Mouse (Mus musculus) cortical plate, adult 2 months (tissue): Measurements from ENCODE around the gene Ankrd44. TPM values are rescaled to one million over a fixed set of nuclear protein-coding genes. Genes with fewer than 3 reads are reported as not detected.

Source experiments
- H3K27ac ChIP-seq: fragments of 200-500 bp; 2 replicates; pipeline ENCODE4 v1.5.1; 2012; ENCODE audit warnings: low read length, control low read depth, inconsistent platforms; ENCODE audit not compliant: insufficient read depth
- H3K4me1 ChIP-seq: fragments of 200-500 bp; 2 replicates; pipeline ENCODE4 v1.6.1; 2011; ENCODE audit warnings: low read length; ENCODE audit not compliant: control insufficient read depth, insufficient read depth
- H3K4me3 ChIP-seq: fragments of 200-500 bp; 2 replicates; pipeline ENCODE4 v1.5.1; 2011; ENCODE audit warnings: mild to moderate bottlenecking, low read length, control low read depth; ENCODE audit not compliant: insufficient read depth
- CTCF ChIP-seq: fragments of 200-500 bp; IDR thresholded peaks from 2 replicates; pipeline ENCODE4 v1.5.1; 2011; ENCODE audit warnings: mild to moderate bottlenecking, control low read depth, low read length; ENCODE audit not compliant: insufficient read depth; ENCODE audit errors: extremely low read depth
- POLR2A ChIP-seq: fragments of 200-500 bp; IDR thresholded peaks from 2 replicates; pipeline ENCODE4 v1.6.1; 2011; ENCODE audit warnings: mild to moderate bottlenecking, low read length, control low read depth; ENCODE audit not compliant: insufficient read depth; ENCODE audit errors: extremely low read depth
- polyA plus RNA-seq: library from polyadenylated mRNA; depleted of rRNA; stranded (reverse); fragments of >200 nt; gene quantifications from 2 replicates; pipeline ENCODE4 v1.2.3, GENCODE M21; 2012

Gene Ankrd44
- polyA plus RNA-seq, 1 experiment, result 18.3 TPM

DNA sequence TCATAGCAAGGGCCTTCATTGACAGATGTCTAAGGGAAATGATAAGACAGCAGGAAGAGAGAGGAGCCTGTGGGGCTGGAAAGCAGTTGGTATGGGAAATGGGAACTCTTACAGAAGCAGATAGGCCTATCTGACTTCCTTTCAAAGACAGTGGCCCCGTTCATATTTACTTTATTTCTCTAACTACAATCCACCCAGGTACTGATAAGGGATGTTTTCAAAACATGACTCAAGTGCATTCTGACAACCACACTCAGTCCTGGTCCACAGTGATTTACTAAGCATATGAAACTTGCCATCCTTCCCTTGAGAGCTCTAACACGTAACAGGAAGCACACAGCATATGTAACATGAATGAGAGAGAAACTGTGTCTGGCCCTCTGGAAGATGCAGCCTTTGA is 86.1 kb downstream of the Ankrd44 start:
- Histone ChIP-seq H3K4me1 (peaks cover 2% of the 10 kb centered on the region; the same call in 1 of the 2 replicates), H3K4me3 (no peak overlapping the region), H3K27ac (no peak overlapping the region)
- no peak for TF ChIP-seq CTCF
- TF ChIP-seq POLR2A, result no peak

DNA sequence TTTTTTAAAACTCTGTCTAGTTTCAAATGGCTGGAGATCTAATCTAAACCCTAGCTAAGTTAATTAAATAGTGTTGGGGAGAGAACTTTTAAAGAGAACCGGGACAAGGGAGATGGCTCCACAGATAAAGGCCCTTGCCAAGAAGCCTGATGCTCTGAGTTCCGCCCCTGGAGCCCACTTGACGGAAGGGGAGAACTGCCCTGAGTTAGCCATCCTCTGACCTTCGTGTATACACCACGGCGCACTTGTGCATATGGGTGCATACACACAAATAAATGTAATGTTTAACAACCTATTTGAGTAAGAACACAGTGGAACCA is 87.7 kb downstream of the Ankrd44 start:
- no peak for TF ChIP-seq CTCF
- TF ChIP-seq POLR2A, result no peak
- H3K4me1 ChIP-seq, result peaks cover 2% of the 10 kb centered on the region; the same call in 1 of the 2 replicates

DNA sequence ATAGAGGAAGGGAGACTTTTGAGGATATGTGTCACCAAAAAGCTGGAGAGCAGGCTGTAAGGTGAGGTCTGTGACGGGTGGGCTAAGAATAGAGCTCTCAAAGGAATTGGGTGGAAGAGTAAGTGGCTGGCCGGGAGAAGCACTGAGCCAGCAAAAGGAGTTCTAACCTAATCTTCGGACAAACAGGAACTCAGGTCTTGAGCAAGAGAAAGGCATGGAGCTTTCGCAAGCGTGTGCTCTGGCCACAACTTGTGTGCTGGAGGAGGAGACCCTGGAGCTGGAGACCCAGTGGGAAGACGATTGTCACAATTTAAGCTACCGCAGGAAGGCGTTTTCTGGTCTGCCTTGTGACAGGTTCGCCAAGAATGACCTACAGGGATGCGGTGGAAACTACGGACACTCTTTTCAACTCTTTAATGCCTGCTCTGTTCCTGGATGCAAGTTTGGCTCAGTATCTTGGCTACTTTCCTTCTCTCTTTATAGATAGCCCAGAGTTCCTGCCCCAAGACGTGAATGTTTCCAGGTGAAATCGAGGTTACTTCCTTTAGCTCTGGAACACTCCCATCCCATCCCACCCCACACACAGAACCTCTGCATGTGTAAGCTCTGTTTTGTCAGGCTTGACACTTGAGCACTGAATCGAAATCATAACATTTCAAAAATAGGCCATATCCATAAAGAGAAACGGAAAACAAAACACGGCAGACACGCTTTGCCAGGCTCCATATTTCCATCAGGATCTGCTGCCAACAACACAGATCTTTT is 88.3 kb downstream of the Ankrd44 start:
- peaks cover 2% of the 10 kb centered on the region; the same call in 1 of the 2 replicates for H3K4me1 ChIP-seq
- no peak overlapping the region for H3K27ac ChIP-seq
- H3K4me3 ChIP-seq, result no peak overlapping the region
- TF ChIP-seq POLR2A (no peak), CTCF (no peak)

More for the DNA sequence above, 87.7 kb downstream of the Ankrd44 start:
- no peak overlapping the region for H3K4me3 ChIP-seq
- no peak overlapping the region for H3K27ac ChIP-seq

DNA sequence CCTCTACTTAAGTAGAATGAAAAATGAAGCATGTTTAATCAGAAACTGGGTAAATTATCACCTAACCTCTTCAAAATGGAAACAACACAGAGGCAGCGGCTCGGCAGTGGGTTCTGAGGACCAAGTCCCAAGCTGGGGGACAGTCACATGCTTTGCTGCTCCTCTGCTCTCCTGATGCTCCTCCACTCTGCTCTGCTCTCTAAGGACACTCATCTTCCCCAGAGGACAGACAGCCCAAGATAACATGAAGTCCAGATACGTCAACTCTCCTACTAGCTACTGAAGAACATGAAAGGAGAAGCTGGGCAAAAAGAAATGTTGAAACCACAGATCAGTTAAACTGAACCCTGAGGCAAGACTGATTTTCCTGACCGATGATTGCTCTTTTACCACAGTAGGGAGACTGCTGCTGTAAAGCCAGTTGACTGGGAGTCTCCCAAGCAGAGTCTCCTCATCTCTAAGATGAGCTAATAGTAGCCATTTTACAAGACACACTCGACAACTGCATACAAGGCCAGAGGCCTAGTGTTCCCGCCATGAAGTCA is 90.5 kb downstream of the Ankrd44 start:
- Histone ChIP-seq H3K27ac (no peak overlapping the region), H3K4me3 (no peak overlapping the region), H3K4me1 (peaks cover 2% of the 10 kb centered on the region; the same call in 1 of the 2 replicates)
- TF ChIP-seq CTCF (no peak), POLR2A (no peak)

DNA sequence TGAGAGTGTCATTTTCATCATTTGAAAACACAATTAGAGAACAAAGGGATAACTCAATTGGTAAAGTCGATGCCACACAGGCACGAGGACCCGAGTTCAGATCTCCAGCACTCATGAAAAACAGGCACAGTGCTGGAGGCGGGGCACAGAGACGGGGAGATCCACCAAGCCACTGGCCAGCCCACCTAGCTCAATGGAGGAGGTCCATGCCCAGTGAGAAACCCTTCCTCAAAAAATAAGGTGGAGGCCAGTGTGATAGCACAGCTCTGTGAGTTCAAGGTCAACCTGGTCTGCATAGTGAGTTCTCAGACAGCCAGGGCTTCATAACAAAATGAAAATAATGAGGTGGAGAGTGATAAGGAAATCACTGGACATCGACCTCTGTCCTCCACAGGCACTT is 93.0 kb downstream of the Ankrd44 start:
- no peak overlapping the region for H3K27ac ChIP-seq
- no peak for TF ChIP-seq CTCF
- no peak for TF ChIP-seq POLR2A
- H3K4me3 ChIP-seq, result no peak overlapping the region
- H3K4me1 ChIP-seq, result no peaks in the 10 kb centered on the region

DNA sequence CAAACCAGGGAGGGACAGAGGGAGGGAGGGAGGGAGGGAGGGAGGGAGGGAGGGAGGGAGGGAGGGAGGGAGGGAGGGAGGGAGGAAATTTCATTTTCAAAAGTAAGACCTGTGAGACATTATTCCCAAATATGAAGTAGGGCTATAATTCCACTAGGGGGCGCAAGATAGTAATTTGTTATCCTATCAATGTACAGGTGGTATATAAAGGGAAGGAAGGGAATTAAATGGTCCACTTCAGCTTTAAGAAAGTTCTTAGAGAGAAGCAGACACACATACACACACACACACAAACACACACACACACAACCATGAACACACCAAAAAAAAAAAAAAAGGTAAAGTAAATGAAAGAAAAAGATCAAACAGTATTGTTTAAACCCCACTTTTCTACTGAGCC is 93.4 kb downstream of the Ankrd44 start:
- no peak for TF ChIP-seq POLR2A
- no peak for TF ChIP-seq CTCF
- no peaks in the 10 kb centered on the region for H3K4me1 ChIP-seq
- no peak overlapping the region for H3K4me3 ChIP-seq
- H3K27ac ChIP-seq, result no peak overlapping the region

DNA sequence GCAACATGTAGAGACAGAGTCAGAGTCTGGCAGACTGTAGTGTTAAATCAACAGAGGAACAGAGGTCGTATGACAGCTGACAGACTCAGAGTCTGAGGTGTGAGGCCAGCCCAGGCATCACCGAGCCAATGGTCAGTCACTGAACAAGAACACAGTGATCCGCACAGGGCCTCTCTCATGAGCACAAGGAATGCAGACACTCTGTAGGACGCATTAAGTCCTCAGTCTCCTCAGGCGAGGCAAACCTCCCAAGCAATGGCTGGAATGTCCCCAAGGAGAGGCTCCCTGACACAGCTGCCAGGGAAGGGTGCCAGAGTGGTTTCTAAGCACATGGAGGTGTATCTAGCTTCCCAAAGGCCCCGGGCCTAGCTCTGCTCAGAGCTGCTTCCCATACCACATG is 96.0 kb downstream of the Ankrd44 start:
- no peak for TF ChIP-seq POLR2A
- no peak for TF ChIP-seq CTCF
- Histone ChIP-seq H3K4me1 (no peaks in the 10 kb centered on the region), H3K27ac (no peak overlapping the region), H3K4me3 (no peak overlapping the region)

DNA sequence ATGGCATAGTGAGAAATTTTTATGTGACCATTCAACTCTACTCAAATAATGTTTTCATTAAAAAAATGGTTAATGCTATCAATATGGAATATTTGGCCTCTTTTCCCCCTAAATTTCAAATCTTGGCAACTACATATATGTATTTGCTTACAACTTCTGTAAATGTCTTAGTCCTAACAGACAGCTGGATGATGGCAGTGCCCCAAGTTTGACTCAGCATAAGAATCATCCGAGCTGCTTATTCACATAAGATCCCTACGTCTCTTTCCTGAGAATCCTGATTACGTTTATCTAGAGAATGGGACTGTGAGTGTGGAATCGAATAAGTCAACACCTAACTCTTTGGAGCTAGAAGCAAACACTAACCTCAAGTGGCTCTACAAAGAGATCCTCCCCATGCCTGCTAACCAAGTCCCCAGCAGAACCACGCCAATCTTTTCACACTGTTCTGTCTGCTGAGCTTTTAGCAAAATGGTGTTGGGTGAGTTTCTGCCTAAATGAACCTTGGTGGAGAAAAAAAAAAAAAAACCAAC is 96.4 kb downstream of the Ankrd44 start:
- Histone ChIP-seq H3K27ac (no peak overlapping the region), H3K4me3 (no peak overlapping the region)
- TF ChIP-seq POLR2A (no peak), CTCF (no peak)

DNA sequence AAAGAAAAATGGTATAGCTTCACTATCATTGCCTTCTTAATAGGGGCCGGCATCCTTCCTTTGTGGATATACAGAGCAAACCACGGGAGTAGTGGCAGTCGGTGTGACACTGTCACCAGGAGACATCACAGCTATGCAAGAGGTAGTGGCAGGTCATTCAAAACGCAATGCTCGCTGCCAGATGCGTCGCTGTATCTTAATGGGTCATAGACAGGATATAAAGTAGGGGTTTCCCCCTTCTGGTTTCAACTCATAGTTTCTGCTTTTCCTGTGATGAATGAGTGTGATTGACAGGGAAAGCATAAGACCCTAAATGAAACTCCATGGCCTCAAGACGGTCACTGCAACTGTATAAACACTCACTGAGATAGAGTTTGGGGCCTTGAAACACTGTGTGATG is 98.4 kb downstream of the Ankrd44 start:
- no peak overlapping the region for H3K4me3 ChIP-seq
- H3K27ac ChIP-seq, result no peak overlapping the region
- H3K4me1 ChIP-seq, result no peaks in the 10 kb centered on the region
- no peak for TF ChIP-seq CTCF
- TF ChIP-seq POLR2A, result no peak

More for the DNA sequence above, 96.4 kb downstream of the Ankrd44 start:
- no peaks in the 10 kb centered on the region for H3K4me1 ChIP-seq

DNA sequence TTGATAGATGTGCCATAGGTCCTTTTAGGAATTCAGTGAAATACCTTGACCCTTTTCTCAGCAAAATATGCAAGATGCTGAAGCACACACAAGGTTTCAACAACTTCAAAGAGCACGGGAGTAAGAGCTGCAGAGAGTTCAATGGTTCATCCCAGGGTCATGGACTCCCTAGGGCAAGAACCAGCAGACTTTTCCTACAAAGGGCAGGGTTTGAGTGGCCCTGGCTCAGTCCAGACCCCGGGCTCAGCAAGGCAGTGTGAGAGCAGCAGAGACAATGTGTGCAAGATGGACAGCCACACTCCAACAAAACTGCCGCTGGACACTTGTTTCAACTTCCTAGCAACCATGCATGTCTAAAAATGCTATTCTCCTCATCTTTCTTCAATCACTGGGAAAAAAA is 98.8 kb downstream of the Ankrd44 start:
- no peak for TF ChIP-seq CTCF
- no peak for TF ChIP-seq POLR2A
- Histone ChIP-seq H3K4me3 (no peak overlapping the region), H3K27ac (no peak overlapping the region), H3K4me1 (peaks cover 1% of the 10 kb centered on the region; the same call in 1 of the 2 replicates)
